Mouse (Mus musculus): Measurements from ENCODE around the gene Lama2. TPM values are rescaled to one million over a fixed set of nuclear protein-coding genes. Genes with fewer than 3 reads are reported as not detected.

Lama2 gene
- polyA plus RNA-seq, 1 experiment: not detected

GRCm38 (mm10) chr10:27162364-27162763 is 457.2 kb downstream of the Lama2 start:
- Histone ChIP-seq H3K27ac (ENCODE audit: insufficient read depth, low read length) (no peak overlapping the region), H3K9me3 (replicated peaks; ENCODE audit: control insufficient read depth, insufficient read depth, low read length, poor library complexity, severe bottlenecking) (no peaks in the 10 kb centered on the region), H3K4me3 (ENCODE audit: low read depth, low read length) (no peak overlapping the region), H3K9ac (ENCODE audit: low read depth, poor library complexity, severe bottlenecking) (no peak overlapping the region), H3K27me3 (ENCODE audit: control insufficient read depth, insufficient read depth, low read length, poor library complexity, severe bottlenecking) (no peaks in the 10 kb centered on the region), H3K36me3 (ENCODE audit: control insufficient read depth, insufficient read depth, low read length, poor library complexity, severe bottlenecking) (no peaks in the 10 kb centered on the region), H3K4me1 (ENCODE audit: control insufficient read depth, insufficient read depth, low read length) (no peaks in the 10 kb centered on the region)
- TF ChIP-seq POLR2A (IDR thresholded peaks at IDR 0.05; ENCODE audit: insufficient read depth, low read length) (no peak), CTCF (IDR thresholded peaks at IDR 0.05; ENCODE audit: low read depth, low read length) (no peak), EP300 (IDR thresholded peaks at IDR 0.05; ENCODE audit: insufficient read depth, low read depth, low read length) (no peak)

- Histone ChIP-seq H3K4me1 (ENCODE audit: control insufficient read depth, insufficient read depth, low read length) (no peaks in the 10 kb centered on the region), H3K36me3 (ENCODE audit: control insufficient read depth, insufficient read depth, low read length, poor library complexity, severe bottlenecking) (no peaks in the 10 kb centered on the region), H3K27me3 (ENCODE audit: control insufficient read depth, insufficient read depth, low read length, poor library complexity, severe bottlenecking) (no peaks in the 10 kb centered on the region), H3K9ac (ENCODE audit: low read depth, poor library complexity, severe bottlenecking) (no peak overlapping the region), H3K27ac (ENCODE audit: insufficient read depth, low read length) (no peak overlapping the region), H3K9me3 (replicated peaks; ENCODE audit: control insufficient read depth, insufficient read depth, low read length, poor library complexity, severe bottlenecking) (no peaks in the 10 kb centered on the region), H3K4me3 (ENCODE audit: low read depth, low read length) (no peak overlapping the region)
- TF ChIP-seq POLR2A (IDR thresholded peaks at IDR 0.05; ENCODE audit: insufficient read depth, low read length): no peak
- no peak for TF ChIP-seq EP300 (IDR thresholded peaks at IDR 0.05; ENCODE audit: insufficient read depth, low read depth, low read length)
- TF ChIP-seq CTCF (IDR thresholded peaks at IDR 0.05; ENCODE audit: low read depth, low read length): no peak
Measured at GRCm38 (mm10) chr10:27150220-27150619, 469.3 kb downstream of the Lama2 start.

GRCm38 (mm10) chr10:27140422-27140821 is 479.1 kb downstream of the Lama2 start:
- Histone ChIP-seq H3K27me3 (ENCODE audit: control insufficient read depth, insufficient read depth, low read length, poor library complexity, severe bottlenecking) (no peaks in the 10 kb centered on the region), H3K4me3 (ENCODE audit: low read depth, low read length) (no peak overlapping the region), H3K27ac (ENCODE audit: insufficient read depth, low read length) (no peak overlapping the region), H3K9me3 (replicated peaks; ENCODE audit: control insufficient read depth, insufficient read depth, low read length, poor library complexity, severe bottlenecking) (no peaks in the 10 kb centered on the region), H3K9ac (ENCODE audit: low read depth, poor library complexity, severe bottlenecking) (no peak overlapping the region), H3K4me1 (ENCODE audit: control insufficient read depth, insufficient read depth, low read length) (no peaks in the 10 kb centered on the region), H3K36me3 (ENCODE audit: control insufficient read depth, insufficient read depth, low read length, poor library complexity, severe bottlenecking) (no peaks in the 10 kb centered on the region)
- TF ChIP-seq CTCF (IDR thresholded peaks at IDR 0.05; ENCODE audit: low read depth, low read length) (no peak), EP300 (IDR thresholded peaks at IDR 0.05; ENCODE audit: insufficient read depth, low read depth, low read length) (no peak), POLR2A (IDR thresholded peaks at IDR 0.05; ENCODE audit: insufficient read depth, low read length) (no peak)

DNA sequence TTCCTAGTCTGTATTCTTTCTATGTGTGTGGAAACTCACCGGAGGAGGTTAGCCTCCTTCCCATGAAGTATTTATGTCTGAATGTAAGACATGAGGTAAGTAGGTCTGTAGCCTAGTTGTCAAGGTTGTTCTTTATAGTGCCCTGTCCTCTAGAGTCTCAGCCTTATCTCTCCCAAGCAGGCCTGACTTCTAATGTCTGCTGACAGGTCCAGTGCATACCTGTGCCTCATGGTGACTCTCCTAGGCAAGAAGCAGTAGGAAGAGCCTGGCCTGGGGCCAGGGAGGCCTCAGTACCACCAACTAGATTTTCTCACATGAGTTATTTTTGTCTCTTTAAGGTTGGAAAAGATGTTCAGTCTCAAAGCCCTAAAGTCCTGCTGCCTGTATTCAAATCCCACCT is 483.8 kb downstream of the Lama2 start:
- H3K9ac ChIP-seq (ENCODE audit: low read depth, poor library complexity, severe bottlenecking): no peak overlapping the region
- no peak overlapping the region for H3K4me3 ChIP-seq (ENCODE audit: low read depth, low read length)
- H3K4me1 ChIP-seq (ENCODE audit: control insufficient read depth, insufficient read depth, low read length): no peaks in the 10 kb centered on the region
- H3K9me3 ChIP-seq (replicated peaks; ENCODE audit: control insufficient read depth, insufficient read depth, low read length, poor library complexity, severe bottlenecking): no peaks in the 10 kb centered on the region
- no peaks in the 10 kb centered on the region for H3K27me3 ChIP-seq (ENCODE audit: control insufficient read depth, insufficient read depth, low read length, poor library complexity, severe bottlenecking)
- no peak for TF ChIP-seq POLR2A (IDR thresholded peaks at IDR 0.05; ENCODE audit: insufficient read depth, low read length)
- no peak for TF ChIP-seq EP300 (IDR thresholded peaks at IDR 0.05; ENCODE audit: insufficient read depth, low read depth, low read length)
- no peak for TF ChIP-seq CTCF (IDR thresholded peaks at IDR 0.05; ENCODE audit: low read depth, low read length)
- H3K27ac ChIP-seq (ENCODE audit: insufficient read depth, low read length): no peak overlapping the region
- H3K36me3 ChIP-seq (ENCODE audit: control insufficient read depth, insufficient read depth, low read length, poor library complexity, severe bottlenecking): no peaks in the 10 kb centered on the region

DNA sequence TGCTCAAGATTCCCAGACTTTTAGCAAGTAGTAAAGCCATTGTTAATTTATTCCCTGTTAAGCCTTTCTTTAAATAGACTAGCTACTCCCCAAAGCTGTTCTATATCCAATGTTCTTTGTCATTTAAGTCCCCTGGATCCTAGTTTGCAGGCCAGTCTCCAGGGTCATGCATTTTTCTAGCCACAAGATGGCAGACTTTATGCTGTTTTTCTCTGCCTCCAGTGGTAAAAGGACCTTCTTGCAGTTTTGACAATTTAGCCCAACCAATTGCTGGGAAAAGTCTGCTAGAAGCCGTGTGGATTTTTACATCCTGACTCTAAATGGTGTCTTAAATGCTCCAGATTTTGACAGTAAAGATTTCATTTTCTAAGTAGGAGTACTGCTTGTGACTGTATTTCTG is 486.4 kb downstream of the Lama2 start:
- no peaks in the 10 kb centered on the region for H3K27me3 ChIP-seq (ENCODE audit: control insufficient read depth, insufficient read depth, low read length, poor library complexity, severe bottlenecking)
- H3K27ac ChIP-seq (ENCODE audit: insufficient read depth, low read length): no peak overlapping the region
- no peak overlapping the region for H3K9ac ChIP-seq (ENCODE audit: low read depth, poor library complexity, severe bottlenecking)
- no peak for TF ChIP-seq POLR2A (IDR thresholded peaks at IDR 0.05; ENCODE audit: insufficient read depth, low read length)
- no peak for TF ChIP-seq CTCF (IDR thresholded peaks at IDR 0.05; ENCODE audit: low read depth, low read length)
- TF ChIP-seq EP300 (IDR thresholded peaks at IDR 0.05; ENCODE audit: insufficient read depth, low read depth, low read length): no peak
- H3K36me3 ChIP-seq (ENCODE audit: control insufficient read depth, insufficient read depth, low read length, poor library complexity, severe bottlenecking): no peaks in the 10 kb centered on the region
- no peaks in the 10 kb centered on the region for H3K9me3 ChIP-seq (replicated peaks; ENCODE audit: control insufficient read depth, insufficient read depth, low read length, poor library complexity, severe bottlenecking)
- H3K4me1 ChIP-seq (ENCODE audit: control insufficient read depth, insufficient read depth, low read length): no peaks in the 10 kb centered on the region
- H3K4me3 ChIP-seq (ENCODE audit: low read depth, low read length): no peak overlapping the region

DNA sequence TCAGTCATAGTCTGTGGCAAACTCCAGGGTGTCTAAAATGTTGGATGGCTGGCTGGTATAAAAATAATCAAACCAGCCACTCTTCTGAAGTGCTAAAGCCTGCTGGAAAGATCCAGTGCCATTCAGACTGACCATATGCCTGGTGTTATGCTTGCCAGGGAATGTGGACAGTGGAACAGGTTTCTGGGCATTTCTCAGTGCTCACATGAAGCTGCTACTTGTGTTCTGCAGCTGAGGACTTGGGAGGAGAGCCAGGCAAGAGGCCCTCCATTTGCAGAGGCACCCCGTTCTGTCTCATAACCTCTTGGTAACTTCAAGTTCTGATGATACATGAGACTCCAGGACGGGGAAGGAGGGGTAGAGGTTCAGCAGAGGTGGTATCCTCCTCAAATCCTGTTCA is 492.1 kb downstream of the Lama2 start:
- H3K4me3 ChIP-seq (ENCODE audit: low read depth, low read length): no peak overlapping the region
- H3K27ac ChIP-seq (ENCODE audit: insufficient read depth, low read length): no peak overlapping the region
- H3K9ac ChIP-seq (ENCODE audit: low read depth, poor library complexity, severe bottlenecking): no peak overlapping the region
- no peaks in the 10 kb centered on the region for H3K9me3 ChIP-seq (replicated peaks; ENCODE audit: control insufficient read depth, insufficient read depth, low read length, poor library complexity, severe bottlenecking)
- no peaks in the 10 kb centered on the region for H3K27me3 ChIP-seq (ENCODE audit: control insufficient read depth, insufficient read depth, low read length, poor library complexity, severe bottlenecking)
- TF ChIP-seq POLR2A (IDR thresholded peaks at IDR 0.05; ENCODE audit: insufficient read depth, low read length) (no peak), EP300 (IDR thresholded peaks at IDR 0.05; ENCODE audit: insufficient read depth, low read depth, low read length) (no peak), CTCF (IDR thresholded peaks at IDR 0.05; ENCODE audit: low read depth, low read length) (no peak)
- no peaks in the 10 kb centered on the region for H3K36me3 ChIP-seq (ENCODE audit: control insufficient read depth, insufficient read depth, low read length, poor library complexity, severe bottlenecking)
- no peaks in the 10 kb centered on the region for H3K4me1 ChIP-seq (ENCODE audit: control insufficient read depth, insufficient read depth, low read length)

Data from ES-Bruce4 (cell line).